Mouse (Mus musculus) left cerebral cortex, postnatal 14 days (tissue): ENCODE data around the gene Rgs2. TPM values are rescaled to one million over a fixed set of nuclear protein-coding genes. Genes with fewer than 3 reads are reported as not detected.

ENCODE experiments used
- DNase-seq, 2 experiments: peaks; one replicate each; pipeline ENCODE4 v3.0.0; 2021 to 2022; ENCODE audit warnings: low spot score in 2 of 2, mixed read lengths in 1 of 2
- intact Hi-C: fragments of 180-260 bp; cut with DNase I; formaldehyde crosslinking; loops from one replicate; pipeline ENCODE4 v1.15.1; 2025
- long read RNA-seq, 2 experiments: library from polyadenylated mRNA; stranded (forward); transcript quantifications; one replicate each; pipeline ENCODE4 v2.0.0; 2021
- total RNA-seq, 2 experiments: library from RNA; stranded (reverse); gene quantifications; 2 replicates each; pipeline ENCODE4 v1.2.3; 2021

The Rgs2 gene
- 10 to 100 TPM; 52.5 to 64.5 TPM for total RNA-seq
- long read RNA-seq, experiment 1, transcript Rgs2-202 (5 exons, 3,021 nt), result major isoform, 8 of 14 reads
- long read RNA-seq, experiment 1, partial matches to known transcripts, result 1 of 14 reads
- long read RNA-seq, experiment 1, other reads (novel, unspliced or antisense), result 4 of 14 reads
- long read RNA-seq, experiment 2, transcript Rgs2-202 (5 exons, 3,021 nt), result major isoform, 7 of 12 reads
- long read RNA-seq, experiment 2, partial matches to known transcripts, result 2 of 12 reads
- long read RNA-seq, experiment 2, other reads (novel, unspliced or antisense), result 1 of 12 reads

DNA sequence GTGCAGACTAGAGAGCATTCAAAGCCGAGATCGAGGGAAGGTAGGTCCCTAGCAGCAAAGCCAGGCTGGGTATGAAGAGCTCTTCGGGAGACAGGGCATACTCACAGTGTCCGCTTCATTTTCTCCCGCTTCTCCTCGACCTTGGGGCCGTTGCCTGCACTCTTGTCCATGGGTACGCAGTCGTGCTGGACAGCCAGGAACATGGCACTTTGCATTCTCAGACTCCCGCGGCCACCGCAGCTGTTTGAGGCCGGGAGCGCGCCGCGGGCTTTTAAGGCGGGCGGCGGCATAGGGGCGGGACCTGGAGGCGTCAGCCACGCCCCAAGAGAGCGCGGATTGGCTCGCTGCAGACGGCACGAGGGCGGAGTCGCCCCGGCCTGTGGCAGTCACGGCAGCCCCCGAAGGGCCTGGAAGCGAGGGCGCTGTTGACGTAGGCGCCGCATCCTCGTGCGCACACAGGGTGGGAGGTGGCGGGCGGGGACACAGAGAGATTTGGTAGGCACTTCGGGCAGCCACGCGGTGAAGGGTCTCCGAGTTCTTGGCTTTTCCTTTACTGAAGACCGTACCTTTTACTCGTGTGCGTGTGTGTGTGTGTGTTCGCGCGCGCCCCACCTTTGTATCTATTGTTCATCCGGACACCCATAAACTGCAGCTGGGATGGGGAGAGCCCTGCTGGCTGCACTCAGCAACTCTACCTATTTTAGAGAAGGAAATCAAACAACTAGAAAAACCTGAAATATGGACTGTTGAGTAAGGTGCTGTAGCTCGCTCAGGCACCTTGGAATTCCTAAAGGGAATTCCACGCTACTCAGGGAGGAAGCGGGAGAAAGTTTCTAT is at the start of gene Rgs2:
TSS of gene Rgs2 (minus strand) at position 258 of the 837 bp plus-strand sequence.
- intact Hi-C loops, result loop anchor here (5.0 to 10.0 kb wide), 3 partner anchors 87 to 371 kb away; no protein-coding TSS in a partner anchor
- peak; percentile 96 to 97 for DNase-seq

DNA sequence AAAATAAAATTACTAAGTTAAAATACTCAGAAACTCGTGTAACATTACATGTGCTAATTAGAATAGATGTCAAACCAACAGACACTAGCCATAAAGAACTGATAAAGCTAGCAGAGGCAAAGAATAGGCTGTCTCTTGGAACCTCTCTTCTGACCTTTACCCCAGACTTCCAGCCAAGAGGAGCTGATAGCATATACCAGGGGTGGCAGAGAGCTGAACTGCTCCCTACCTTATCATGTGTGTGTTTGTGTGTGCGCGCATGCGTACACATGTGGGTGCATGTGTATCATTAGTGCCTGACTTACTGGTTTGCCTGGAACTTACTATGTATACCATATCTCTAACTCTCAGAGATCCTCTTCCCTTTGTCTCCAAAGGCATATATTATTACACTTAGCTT is 49.4 kb upstream of the Rgs2 start:
- intact Hi-C loops, result no loop called here
- no peak for DNase-seq

GRCm38 (mm10) chr1:144041826-144042225 is 37.9 kb upstream of the Rgs2 start:
- intact Hi-C loops, result no loop called here
- no peak for DNase-seq

DNA sequence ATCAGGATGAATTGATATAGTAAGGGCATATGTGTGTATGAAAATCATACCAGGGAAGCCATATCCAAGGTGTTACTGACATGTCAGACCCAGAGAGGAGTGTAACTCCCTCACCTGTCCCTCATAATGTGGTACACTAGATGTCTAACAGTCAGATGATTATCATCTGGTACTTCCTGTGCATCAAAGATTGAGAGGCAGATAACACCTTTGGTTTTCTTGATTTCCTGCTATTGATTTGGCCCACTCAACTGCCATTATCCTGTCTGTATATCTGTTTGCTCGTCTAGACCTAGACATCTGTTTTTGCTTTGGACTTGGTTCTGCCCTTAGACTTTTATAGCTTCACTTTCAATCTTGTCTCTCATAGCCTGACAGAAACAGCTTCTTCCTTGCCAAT is 29.5 kb upstream of the Rgs2 start:
- intact Hi-C loops, result no loop called here
- DNase-seq, result no peak

GRCm38 (mm10) chr1:144030499-144030898 is 26.5 kb upstream of the Rgs2 start:
- intact Hi-C loops, result no loop called here
- no peak for DNase-seq

- peak in 1 of 2 experiments; percentile 22 for DNase-seq
- intact Hi-C loops, result no loop called here
Measured at GRCm38 (mm10) chr1:144029679-144030078, 25.7 kb upstream of the Rgs2 start.

DNA sequence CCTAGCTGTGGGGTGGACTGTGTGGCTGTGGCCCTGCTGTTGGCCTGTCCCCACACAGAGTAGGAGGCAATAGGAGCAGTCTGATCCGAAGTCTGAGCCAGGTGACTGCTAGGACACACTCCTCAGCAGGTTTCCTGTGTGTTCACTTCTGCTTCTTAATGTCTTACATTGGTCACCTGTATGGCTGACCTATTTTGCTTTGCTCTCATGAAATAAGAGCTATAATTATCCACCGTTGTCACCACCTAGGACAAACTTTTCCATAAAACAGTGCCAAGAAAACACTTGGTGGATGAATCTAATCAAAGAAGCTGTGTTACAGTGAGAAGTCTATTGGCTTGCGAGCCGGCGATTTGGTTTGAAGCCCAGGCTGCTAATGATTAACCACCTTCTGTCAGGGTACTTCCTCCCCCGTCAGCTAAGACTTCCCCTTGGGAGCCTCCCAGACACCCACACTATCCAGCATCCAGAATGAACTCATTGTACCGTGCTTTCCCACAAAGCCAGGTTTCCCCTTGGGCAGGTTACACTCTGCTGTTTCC is 14.5 kb upstream of the Rgs2 start:
- DNase-seq, result no peak
- intact Hi-C loops, result no loop called here

GRCm38 (mm10) chr1:144013913-144014312 is 10.0 kb upstream of the Rgs2 start:
- no peak for DNase-seq
- intact Hi-C loops, result no loop called here

- DNase-seq, result no peak
- intact Hi-C loops, result loop anchor here (2.0 to 10.0 kb wide), 3 partner anchors 177 to 367 kb away; no protein-coding TSS in a partner anchor
Measured at GRCm38 (mm10) chr1:144007341-144007740, 3.4 kb upstream of the Rgs2 start.

- peak; percentile 72 to 77 for DNase-seq
- intact Hi-C loops, result loop anchor here (1.0 to 10.0 kb wide), 4 partner anchors 178 to 368 kb away; no protein-coding TSS in a partner anchor
Measured at GRCm38 (mm10) chr1:144006542-144006941, 2.6 kb upstream of the Rgs2 start.

DNA sequence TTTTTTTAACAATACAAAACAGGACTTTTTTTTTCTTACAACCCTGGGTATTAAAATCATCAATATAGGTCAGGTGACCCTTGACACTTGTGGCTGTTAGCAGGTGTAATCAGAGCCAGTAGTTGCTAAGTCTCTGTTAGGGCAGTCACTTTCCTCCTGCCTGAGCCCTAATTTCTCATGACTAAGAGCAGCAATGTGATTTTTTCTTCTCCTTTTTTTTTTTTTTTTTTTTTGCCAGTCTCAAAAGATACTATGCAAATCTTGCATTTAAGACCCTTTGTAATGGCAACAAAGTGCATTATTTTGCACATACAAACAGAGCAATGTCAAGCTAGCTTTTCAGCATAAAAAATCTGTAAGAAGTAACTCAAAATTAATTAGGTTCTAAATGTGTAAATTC is 1.7 kb upstream of the Rgs2 start:
- intact Hi-C loops, result loop anchor here (1.0 to 10.0 kb wide), 4 partner anchors 179 to 369 kb away; no protein-coding TSS in a partner anchor
- DNase-seq, result no peak

GRCm38 (mm10) chr1:144004741-144005140 is 780 bp upstream of the Rgs2 start:
- intact Hi-C loops, result loop anchor here (5.0 to 10.0 kb wide), 3 partner anchors 87 to 370 kb away; no protein-coding TSS in a partner anchor
- DNase-seq, result peak; percentile 22 to 43

- peak; percentile 58 to 64 for DNase-seq
- intact Hi-C loops, result loop anchor here (5.0 to 10.0 kb wide), 3 partner anchors 86 to 371 kb away; no protein-coding TSS in a partner anchor
Measured at GRCm38 (mm10) chr1:144003416-144003815, 545 bp downstream of the Rgs2 start.

- intact Hi-C loops, result loop anchor here (5.0 to 10.0 kb wide), 3 partner anchors 85 to 372 kb away; no protein-coding TSS in a partner anchor
- peak in 1 of 2 experiments; percentile 8 for DNase-seq
Measured at GRCm38 (mm10) chr1:144002715-144003066, 1.3 kb downstream of the Rgs2 start.

DNA sequence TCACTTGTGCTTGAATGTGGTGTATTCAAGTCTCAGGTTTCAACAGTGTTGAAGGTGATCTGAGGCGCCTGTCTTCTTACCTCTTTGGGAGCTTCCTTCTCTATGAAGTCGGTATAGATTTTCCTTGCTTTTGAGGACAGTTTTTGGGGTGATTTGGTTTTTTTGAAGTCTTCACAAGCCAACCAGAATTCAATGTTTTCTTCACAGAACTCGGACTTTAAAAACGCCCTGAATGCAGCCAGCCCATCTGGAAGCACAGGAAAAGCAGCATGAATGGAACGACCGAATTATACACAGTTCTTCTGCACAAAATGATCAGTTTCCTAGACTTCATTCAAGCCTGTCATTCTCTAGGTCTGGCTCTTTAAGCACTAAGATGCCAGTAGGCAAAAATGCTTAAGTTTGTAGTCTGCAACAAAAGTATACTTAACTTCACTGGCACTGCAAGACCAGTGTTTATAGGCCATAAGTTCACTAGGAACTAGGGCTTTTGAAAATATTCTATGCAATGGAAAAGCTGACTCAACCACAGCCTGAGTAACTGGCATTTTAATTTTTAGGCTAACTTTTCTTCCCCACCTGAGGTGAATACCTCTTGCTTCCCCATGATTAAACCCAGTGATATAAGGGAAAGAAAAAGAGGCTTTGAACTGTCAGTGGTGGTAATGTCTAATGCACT is 1.8 kb downstream of the Rgs2 start:
- intact Hi-C loops, result loop anchor here (5.0 to 10.0 kb wide), 3 partner anchors 85 to 373 kb away; no protein-coding TSS in a partner anchor
- DNase-seq, result no peak

DNA sequence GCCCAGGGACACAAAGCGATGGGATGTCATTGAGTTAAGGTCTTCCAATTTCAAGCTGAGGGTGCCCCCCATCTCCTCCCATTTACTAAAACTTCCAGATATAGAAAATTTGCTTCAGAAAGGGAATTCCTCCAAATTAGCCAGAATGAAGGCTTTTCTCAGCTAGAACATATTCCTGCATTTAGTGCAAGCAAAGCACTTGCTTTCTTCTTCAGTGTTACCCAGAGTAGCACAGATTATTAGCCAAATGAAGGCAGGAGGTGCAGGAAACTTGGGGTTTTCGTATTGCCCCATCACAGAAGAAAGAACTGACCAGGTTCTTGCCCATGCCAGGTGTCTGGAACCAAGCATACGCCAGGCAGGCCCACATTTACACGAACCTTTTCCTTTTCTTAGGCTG is 3.7 kb downstream of the Rgs2 start:
- DNase-seq, result no peak
- intact Hi-C loops, result loop anchor here (5.0 to 10.0 kb wide), 3 partner anchors 83 to 375 kb away; no protein-coding TSS in a partner anchor

DNA sequence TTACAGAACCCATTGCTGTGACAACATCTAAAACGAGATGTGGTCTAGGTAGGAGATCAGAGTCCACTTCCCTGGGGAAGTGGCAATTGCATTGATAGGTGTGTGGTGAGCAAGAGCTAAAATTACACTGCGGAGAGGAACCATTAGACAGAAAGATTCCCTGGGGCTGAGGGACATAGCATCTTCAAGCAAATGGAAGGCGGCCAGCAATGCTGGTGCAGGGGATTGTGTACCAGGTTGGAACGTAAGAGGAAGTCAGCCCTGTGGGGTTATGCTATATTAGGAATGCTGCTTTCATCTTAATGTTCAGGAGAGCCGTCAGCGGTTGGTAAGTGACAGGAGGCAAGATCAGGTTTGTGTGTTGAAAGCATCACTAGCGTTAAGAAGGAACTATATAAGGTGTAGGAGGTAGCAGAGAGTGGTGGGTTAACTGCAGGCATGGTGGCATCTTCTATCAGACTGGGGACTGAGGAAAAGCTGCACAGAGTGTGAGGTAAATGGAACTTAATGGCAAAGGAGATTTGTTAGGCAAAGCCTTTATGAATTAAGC is 4.5 kb downstream of the Rgs2 start:
- peak in 1 of 2 experiments; percentile 7 for DNase-seq
- intact Hi-C loops, result no loop called here

DNA sequence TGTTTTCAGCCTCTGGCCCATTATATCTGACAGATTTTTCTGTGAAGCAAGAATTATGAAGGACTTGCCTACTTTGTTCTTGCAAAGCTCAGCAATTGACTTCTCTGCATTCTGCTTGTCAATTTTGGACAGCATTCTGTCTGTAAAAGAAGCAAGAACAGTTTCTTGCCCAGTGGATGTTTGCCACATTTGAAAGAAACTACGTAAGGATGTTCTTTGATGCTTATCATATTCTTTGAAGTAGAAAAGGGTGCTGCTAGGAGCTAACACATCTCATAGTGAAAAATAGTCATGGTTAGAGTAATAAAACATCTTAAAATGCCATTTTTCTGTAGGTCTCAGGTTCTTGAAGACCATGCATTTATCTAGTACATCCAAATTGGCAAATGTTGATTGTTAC is 10.9 kb downstream of the Rgs2 start:
- no peak for DNase-seq

DNA sequence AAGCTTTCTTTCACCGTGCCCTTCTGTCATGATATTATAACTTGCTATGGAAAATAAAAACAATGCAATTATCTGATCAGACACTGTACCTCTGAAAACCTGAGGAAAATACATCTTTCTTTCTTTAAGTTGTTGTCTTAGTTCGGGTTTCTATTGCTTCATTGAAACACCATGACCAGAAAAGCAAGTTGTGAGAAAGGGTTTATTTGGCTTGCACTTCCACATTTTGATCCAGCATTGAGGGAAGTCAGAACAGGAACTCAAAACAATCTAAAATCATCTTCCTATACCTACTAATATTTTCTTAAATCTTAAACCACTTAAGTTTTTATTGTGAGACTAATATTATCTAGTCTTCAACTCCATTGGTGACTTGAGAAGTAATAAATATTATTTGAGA is 11.4 kb downstream of the Rgs2 start:
- intact Hi-C loops, result no loop called here
- no peak for DNase-seq

More for the DNA sequence above, 10.9 kb downstream of the Rgs2 start:
- intact Hi-C loops, result no loop called here
